ENCODE assay signal across 8 mouse cellular contexts in genomic region chr8:107031577-107032090, GRCm38 (mm10). TPM values are rescaled to one million over a fixed set of nuclear protein-coding genes. Genes with fewer than 3 reads are reported as not detected.
DNase-seq lines count a peak whose midpoint lies in the region; ATAC-seq and TF ChIP-seq lines count a peak whose summit lies in the region.

No protein-coding gene starts in this region.

- peaks cover 11% of the 10 kb centered on the region for H3K4me1 ChIP-seq in kidney, postnatal 0 days (replicated peaks; ENCODE audit: insufficient read depth, low read length)
- H3K4me1 ChIP-seq in forebrain, embryonic 14.5 days (ENCODE audit: control insufficient read depth, insufficient read depth, low read length): peaks cover 10% of the 10 kb centered on the region
- peaks cover 14% of the 10 kb centered on the region for H3K4me1 ChIP-seq in liver, embryonic 16.5 days (ENCODE audit: control insufficient read depth, low read depth, low read length)
- peaks cover 14% of the 10 kb centered on the region for H3K4me1 ChIP-seq in stomach, embryonic 16.5 days (ENCODE audit: control insufficient read depth, insufficient read depth, low read length)

- 1% methylated on average over 36 of the region's 40 CpGs for WGBS in kidney, postnatal 0 days
- WGBS in forebrain, embryonic 14.5 days: under 1% methylated on average over 38 of the region's 40 CpGs
- 0% methylated on average over 36 of the region's 40 CpGs for WGBS in liver, embryonic 16.5 days (ENCODE audit: insufficient replicate concordance)
- under 1% methylated on average over 40 of the region's 40 CpGs for WGBS in stomach, embryonic 16.5 days

- H3K4me2 ChIP-seq in kidney, postnatal 0 days (ENCODE audit: low read length): peak overlapping the region; percentile 82
- peak overlapping the region; percentile 84 for H3K4me2 ChIP-seq in forebrain, embryonic 14.5 days (ENCODE audit: low read length)
- H3K4me2 ChIP-seq in liver, embryonic 16.5 days (ENCODE audit: low read depth, low read length): peak overlapping the region; percentile 70
- H3K4me2 ChIP-seq in stomach, embryonic 16.5 days (ENCODE audit: low read depth, low read length): peak overlapping the region; percentile 70

- no peak; the same call in 1 of the 2 replicates for ATAC-seq in kidney, postnatal 0 days (replicated peaks; ENCODE audit: low FRiP score, low read depth)
- no peak; the same call in 1 of the 2 replicates for ATAC-seq in forebrain, embryonic 14.5 days
- no peak for ATAC-seq in liver, embryonic 16.5 days (ENCODE audit: low read depth)
- no peak for ATAC-seq in stomach, embryonic 16.5 days (ENCODE audit: insufficient read depth, low FRiP score)

- no peaks in the 10 kb centered on the region for H3K36me3 ChIP-seq in kidney, postnatal 0 days (ENCODE audit: insufficient read depth, low read length)
- H3K36me3 ChIP-seq in forebrain, embryonic 14.5 days (ENCODE audit: control insufficient read depth, insufficient read depth, low read length): peaks cover 8% of the 10 kb centered on the region
- no peaks in the 10 kb centered on the region for H3K36me3 ChIP-seq in liver, embryonic 16.5 days (ENCODE audit: control insufficient read depth, insufficient read depth)
- H3K36me3 ChIP-seq in stomach, embryonic 16.5 days (ENCODE audit: control insufficient read depth, insufficient read depth, low read length): no peaks in the 10 kb centered on the region

- peak overlapping the region; percentile 84 for H3K27ac ChIP-seq in kidney, postnatal 0 days
- H3K27ac ChIP-seq in forebrain, embryonic 14.5 days (ENCODE audit: low read depth, low read length): peak overlapping the region; percentile 69
- peak overlapping the region; percentile 90 for H3K27ac ChIP-seq in liver, embryonic 16.5 days (ENCODE audit: low read length)
- H3K27ac ChIP-seq in stomach, embryonic 16.5 days (ENCODE audit: low read length): peak overlapping the region; percentile 84

- no peaks in the 10 kb centered on the region for H3K9me3 ChIP-seq in kidney, postnatal 0 days (replicated peaks; ENCODE audit: low read length)
- no peaks in the 10 kb centered on the region for H3K9me3 ChIP-seq in forebrain, embryonic 14.5 days (replicated peaks; ENCODE audit: control insufficient read depth, low read length)
- H3K9me3 ChIP-seq in liver, embryonic 16.5 days (replicated peaks; ENCODE audit: control insufficient read depth, low read length): no peaks in the 10 kb centered on the region
- no peaks in the 10 kb centered on the region for H3K9me3 ChIP-seq in stomach, embryonic 16.5 days (replicated peaks; ENCODE audit: control insufficient read depth, low read length)

- no peak for TF ChIP-seq CTCF in kidney, postnatal 0 days (IDR thresholded peaks at IDR 0.05; ENCODE audit: low read depth)

- peak overlapping the region; percentile 92 for H3K9ac ChIP-seq in kidney, postnatal 0 days (ENCODE audit: low read depth, low read length)
- H3K9ac ChIP-seq in forebrain, embryonic 14.5 days (ENCODE audit: low read length): peak overlapping the region; percentile 95
- peak overlapping the region; percentile 96 for H3K9ac ChIP-seq in liver, embryonic 16.5 days (ENCODE audit: low read depth, low read length)
- H3K9ac ChIP-seq in stomach, embryonic 16.5 days (ENCODE audit: low read length): peak overlapping the region; percentile 97

- no peak for DNase-seq in kidney, postnatal 0 days (ENCODE audit: low spot score)
- DNase-seq in kidney, adult 8-10 months: no peak
- DNase-seq in R1 (ENCODE audit: low read depth, low spot score): peak; percentile 55
- no peak for DNase-seq in forebrain, embryonic 14.5 days (ENCODE audit: low spot score)
- no peak for DNase-seq in spleen, postnatal 4 days (ENCODE audit: low spot score in 2 of 2)
- DNase-seq in urinary bladder, postnatal 14 days (ENCODE audit: low spot score): no peak

- no peaks in the 10 kb centered on the region for H3K27me3 ChIP-seq in kidney, postnatal 0 days (ENCODE audit: insufficient read depth, low read length)
- H3K27me3 ChIP-seq in forebrain, embryonic 14.5 days (replicated peaks; ENCODE audit: control insufficient read depth, insufficient read depth, low read length): no peaks in the 10 kb centered on the region
- no peaks in the 10 kb centered on the region for H3K27me3 ChIP-seq in liver, embryonic 16.5 days (ENCODE audit: control insufficient read depth, insufficient read depth, low read depth, low read length)
- no peaks in the 10 kb centered on the region for H3K27me3 ChIP-seq in stomach, embryonic 16.5 days (ENCODE audit: control insufficient read depth, insufficient read depth, low read length)

- H3K4me3 ChIP-seq in kidney, postnatal 0 days (replicated peaks; ENCODE audit: low read depth, low read length): peak overlapping the region; percentile 95
- peak overlapping the region; percentile 92 for H3K4me3 ChIP-seq in forebrain, embryonic 14.5 days (ENCODE audit: low read depth, low read length)
- H3K4me3 ChIP-seq in liver, embryonic 16.5 days (ENCODE audit: low read depth, low read length): peak overlapping the region; percentile 85
- H3K4me3 ChIP-seq in stomach, embryonic 16.5 days (replicated peaks; ENCODE audit: low read length): peak overlapping the region; percentile 95

RNA-seq across cellular contexts. Expression of gene Vps4a, which starts 0.6 kb away (rescaled TPM):
- polyA plus RNA-seq in kidney, postnatal 0 days (2015; fragmentation: Nextera tagmentation; extraction: Ambion mirVana): 59.6 and 65.2 TPM in 2 replicates
- 131 and 153 TPM in 2 replicates for polyA plus RNA-seq in forebrain, embryonic 14.5 days (2014; fragmentation: Nextera tagmentation; extraction: Ambion mirVana)
- polyA plus RNA-seq in liver, embryonic 16.5 days (2015; fragmentation: Nextera tagmentation; extraction: Ambion mirVana): 20.4 and 20.9 TPM in 2 replicates
- polyA plus RNA-seq in stomach, embryonic 16.5 days (2015; fragmentation: Nextera tagmentation; extraction: Ambion mirVana): 60.6 and 62.1 TPM in 2 replicates

RNA-seq across cellular contexts. Expression of gene Pdf, which starts 16.8 kb away (rescaled TPM):
- polyA plus RNA-seq in kidney, postnatal 0 days (2015; fragmentation: Nextera tagmentation; extraction: Ambion mirVana): 49.3 and 51.6 TPM in 2 replicates
- 21.7 and 26.8 TPM in 2 replicates for polyA plus RNA-seq in forebrain, embryonic 14.5 days (2014; fragmentation: Nextera tagmentation; extraction: Ambion mirVana)
- 13.5 and 14.7 TPM in 2 replicates for polyA plus RNA-seq in liver, embryonic 16.5 days (2015; fragmentation: Nextera tagmentation; extraction: Ambion mirVana)
- polyA plus RNA-seq in stomach, embryonic 16.5 days (2015; fragmentation: Nextera tagmentation; extraction: Ambion mirVana): 35.3 and 35.7 TPM in 2 replicates

RNA-seq across cellular contexts. Expression of gene Cog8, which starts 24.9 kb away (rescaled TPM):
- polyA plus RNA-seq in kidney, postnatal 0 days (2015; fragmentation: Nextera tagmentation; extraction: Ambion mirVana): 32.3 and 33.1 TPM in 2 replicates
- 34.2 and 41.4 TPM in 2 replicates for polyA plus RNA-seq in forebrain, embryonic 14.5 days (2014; fragmentation: Nextera tagmentation; extraction: Ambion mirVana)
- polyA plus RNA-seq in liver, embryonic 16.5 days (2015; fragmentation: Nextera tagmentation; extraction: Ambion mirVana): 14.1 and 14.6 TPM in 2 replicates
- 24.8 and 27.1 TPM in 2 replicates for polyA plus RNA-seq in stomach, embryonic 16.5 days (2015; fragmentation: Nextera tagmentation; extraction: Ambion mirVana)

RNA-seq across cellular contexts. Expression of gene Nip7, which starts 25.0 kb away (rescaled TPM):
- 79.3 and 80.7 TPM in 2 replicates for polyA plus RNA-seq in kidney, postnatal 0 days (2015; fragmentation: Nextera tagmentation; extraction: Ambion mirVana)
- 97.0 and 106 TPM in 2 replicates for polyA plus RNA-seq in forebrain, embryonic 14.5 days (2014; fragmentation: Nextera tagmentation; extraction: Ambion mirVana)
- polyA plus RNA-seq in liver, embryonic 16.5 days (2015; fragmentation: Nextera tagmentation; extraction: Ambion mirVana): 25.9 and 34.2 TPM in 2 replicates
- 63.5 and 79.8 TPM in 2 replicates for polyA plus RNA-seq in stomach, embryonic 16.5 days (2015; fragmentation: Nextera tagmentation; extraction: Ambion mirVana)

RNA-seq across cellular contexts. Expression of gene Tmed6, which starts 33.8 kb away (rescaled TPM):
- 52.9 and 55.6 TPM in 2 replicates for polyA plus RNA-seq in kidney, postnatal 0 days (2015; fragmentation: Nextera tagmentation; extraction: Ambion mirVana)
- not detected in 2 replicates for polyA plus RNA-seq in forebrain, embryonic 14.5 days (2014; fragmentation: Nextera tagmentation; extraction: Ambion mirVana)
- polyA plus RNA-seq in liver, embryonic 16.5 days (2015; fragmentation: Nextera tagmentation; extraction: Ambion mirVana): 3.9 and 4.2 TPM in 2 replicates
- 82.3 and 84.1 TPM in 2 replicates for polyA plus RNA-seq in stomach, embryonic 16.5 days (2015; fragmentation: Nextera tagmentation; extraction: Ambion mirVana)
